Mouse (Mus musculus): ENCODE results near the gene Unc119. TPM values are rescaled to one million over a fixed set of nuclear protein-coding genes. Genes with fewer than 3 reads are reported as not detected.

The Unc119 gene
- polyA plus RNA-seq, 2 experiments, result 55.7 to 114 TPM

DNA sequence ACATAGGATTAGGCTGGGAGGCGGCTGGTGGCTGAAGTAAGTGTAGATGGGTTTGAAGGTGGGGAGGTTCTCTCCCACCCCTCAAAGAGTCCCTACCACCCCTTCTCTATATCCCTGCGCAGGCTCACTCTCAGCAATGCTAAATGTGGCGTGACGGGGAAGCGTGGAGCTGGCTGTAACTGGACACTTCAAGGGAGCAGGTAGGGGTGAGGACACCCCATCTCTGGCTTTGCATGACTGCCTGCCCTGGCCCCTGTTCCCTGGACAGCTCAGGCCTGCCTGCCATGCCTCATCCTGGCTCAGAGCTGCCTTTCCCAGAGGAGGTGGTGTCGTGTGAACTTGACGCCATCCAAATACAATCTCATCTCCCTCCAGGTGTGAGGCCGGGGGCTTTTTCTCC, 30.9 kb downstream of the Unc119 start:
- TF ChIP-seq POLR2A (IDR thresholded peaks at IDR 0.05; ENCODE audit: borderline replicate concordance, extremely low read depth, insufficient read depth, insufficient read length), result no peak
- Histone ChIP-seq H3K4me2 (replicated peaks; ENCODE audit: low read depth, low read length, severe bottlenecking) (no peak overlapping the region), H3K27me3 (ENCODE audit: control insufficient read depth, insufficient read depth, low read length) (no peaks in the 10 kb centered on the region), H3K9me3 (ENCODE audit: control insufficient read depth, low read length) (no peaks in the 10 kb centered on the region), H3K4me3 (replicated peaks; ENCODE audit: low read length) (no peak overlapping the region), H3K27ac (replicated peaks; ENCODE audit: low read depth, low read length) (no peak overlapping the region), H3K36me3 (ENCODE audit: control insufficient read depth, insufficient read depth, low read length) (no peaks in the 10 kb centered on the region), H3K9ac (ENCODE audit: low read depth, low read length, severe bottlenecking) (no peak overlapping the region), H3K4me1 (ENCODE audit: control insufficient read depth, insufficient read depth, low read length) (peaks cover 13% of the 10 kb centered on the region)
- DNase-seq (ENCODE audit: low spot score) (no peak), ATAC-seq (ENCODE audit: low FRiP score, low read depth) (no peak)
- WGBS, result 60% methylated on average over 8 of the region's 8 CpGs

DNA sequence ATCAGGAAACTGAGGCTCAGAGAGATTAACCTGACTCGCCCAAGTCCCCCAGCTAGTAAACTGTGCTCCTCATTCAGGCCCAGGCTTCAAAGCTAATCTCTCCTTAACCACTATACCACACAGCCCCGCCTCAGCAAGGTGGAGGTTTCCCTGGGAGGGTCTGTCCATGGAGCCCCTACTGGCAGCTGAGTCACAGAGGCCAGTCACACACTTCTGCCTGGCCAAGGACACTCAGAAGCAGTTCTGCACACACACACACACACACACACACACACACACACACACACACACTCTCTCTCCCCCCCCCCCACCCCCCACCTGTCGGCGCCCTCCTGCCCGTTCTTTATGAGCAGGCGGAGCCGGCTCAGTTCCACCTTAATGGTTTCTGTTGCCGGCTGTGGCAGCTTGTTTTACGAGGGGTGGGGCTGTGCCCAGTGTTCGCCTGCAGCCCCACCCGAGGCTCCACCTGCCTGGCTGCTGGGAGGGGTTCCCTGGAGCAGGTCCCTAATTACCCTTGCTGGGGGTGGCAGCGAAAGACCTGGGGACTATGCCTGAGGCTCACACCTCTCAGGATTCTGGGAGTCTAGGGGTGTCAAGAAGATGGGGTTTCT, 34.4 kb downstream of the Unc119 start:
- Histone ChIP-seq H3K9me3 (ENCODE audit: control insufficient read depth, low read length) (no peaks in the 10 kb centered on the region), H3K36me3 (ENCODE audit: control insufficient read depth, insufficient read depth, low read length) (no peaks in the 10 kb centered on the region)
- no peak for TF ChIP-seq POLR2A (IDR thresholded peaks at IDR 0.05; ENCODE audit: borderline replicate concordance, extremely low read depth, insufficient read depth, insufficient read length)

DNA sequence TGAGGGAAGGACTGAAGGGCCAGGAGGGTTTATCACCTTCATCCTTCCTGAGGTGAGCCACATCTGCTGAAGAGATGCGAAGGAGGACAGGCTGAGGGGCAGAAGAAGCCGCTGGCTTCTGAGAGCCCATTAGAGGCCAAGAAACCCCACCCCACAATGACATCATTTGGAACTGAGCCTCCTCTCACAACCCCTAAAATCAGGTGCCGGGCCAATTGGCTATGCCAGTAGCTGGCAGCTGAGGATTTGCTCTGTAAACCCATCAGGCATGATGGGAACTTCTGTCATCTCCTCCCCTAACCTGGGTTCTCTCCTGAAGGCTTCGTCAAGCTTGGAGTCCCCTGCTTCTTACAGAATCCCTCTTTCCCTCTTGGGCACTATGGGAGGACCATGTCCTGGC, 37.1 kb downstream of the Unc119 start:
- no peak for TF ChIP-seq POLR2A (IDR thresholded peaks at IDR 0.05; ENCODE audit: borderline replicate concordance, extremely low read depth, insufficient read depth, insufficient read length)
- ATAC-seq (ENCODE audit: low FRiP score, low read depth), result no peak
- Histone ChIP-seq H3K9me3 (ENCODE audit: control insufficient read depth, low read length) (no peaks in the 10 kb centered on the region), H3K27ac (replicated peaks; ENCODE audit: low read depth, low read length) (no peak overlapping the region), H3K9ac (ENCODE audit: low read depth, low read length, severe bottlenecking) (no peak overlapping the region), H3K36me3 (ENCODE audit: control insufficient read depth, insufficient read depth, low read length) (no peaks in the 10 kb centered on the region), H3K4me3 (replicated peaks; ENCODE audit: low read length) (no peak overlapping the region), H3K4me1 (ENCODE audit: control insufficient read depth, insufficient read depth, low read length) (peaks cover 6% of the 10 kb centered on the region), H3K4me2 (replicated peaks; ENCODE audit: low read depth, low read length, severe bottlenecking) (no peak overlapping the region), H3K27me3 (ENCODE audit: control insufficient read depth, insufficient read depth, low read length) (no peaks in the 10 kb centered on the region)
- no peak for DNase-seq (ENCODE audit: low spot score)
- 69% methylated on average over 4 of the region's 4 CpGs for WGBS

More for the DNA sequence above, 34.4 kb downstream of the Unc119 start:
- Histone ChIP-seq H3K4me2 (replicated peaks; ENCODE audit: low read depth, low read length, severe bottlenecking) (no peak overlapping the region), H3K4me1 (ENCODE audit: control insufficient read depth, insufficient read depth, low read length) (peaks cover 13% of the 10 kb centered on the region), H3K27ac (replicated peaks; ENCODE audit: low read depth, low read length) (no peak overlapping the region), H3K4me3 (replicated peaks; ENCODE audit: low read length) (no peak overlapping the region), H3K9ac (ENCODE audit: low read depth, low read length, severe bottlenecking) (no peak overlapping the region), H3K27me3 (ENCODE audit: control insufficient read depth, insufficient read depth, low read length) (no peaks in the 10 kb centered on the region)
- ATAC-seq (ENCODE audit: low FRiP score, low read depth), result no peak
- DNase-seq (ENCODE audit: low spot score), result no peak
- 4% methylated on average over 9 of the region's 12 CpGs for WGBS

DNA sequence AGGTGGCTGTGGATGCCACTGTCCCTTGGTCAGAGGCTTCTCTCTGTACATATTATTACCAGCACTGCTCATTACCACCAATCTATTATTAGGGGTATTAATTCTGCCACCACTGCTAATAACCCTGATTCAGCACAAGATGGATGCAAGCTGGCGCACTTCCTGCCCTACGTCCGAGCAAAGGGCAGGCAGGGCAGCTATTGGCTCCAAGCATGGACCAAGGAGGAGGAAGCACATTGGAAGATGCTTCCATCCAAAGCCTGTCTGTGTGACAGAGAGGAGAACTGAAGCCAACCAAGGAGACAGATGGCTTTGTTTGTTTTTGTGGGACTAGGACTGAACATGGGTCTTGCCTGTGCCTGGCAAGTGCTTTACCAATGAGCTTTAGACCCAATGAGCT, 37.7 kb downstream of the Unc119 start:
- WGBS, result 94% methylated on average over 3 of the region's 3 CpGs
- H3K9me3 ChIP-seq (ENCODE audit: control insufficient read depth, low read length), result no peaks in the 10 kb centered on the region
- no peak overlapping the region for H3K4me2 ChIP-seq (replicated peaks; ENCODE audit: low read depth, low read length, severe bottlenecking)
- peaks cover 6% of the 10 kb centered on the region for H3K4me1 ChIP-seq (ENCODE audit: control insufficient read depth, insufficient read depth, low read length)
- H3K36me3 ChIP-seq (ENCODE audit: control insufficient read depth, insufficient read depth, low read length), result no peaks in the 10 kb centered on the region
- ATAC-seq (ENCODE audit: low FRiP score, low read depth), result no peak
- H3K27ac ChIP-seq (replicated peaks; ENCODE audit: low read depth, low read length), result no peak overlapping the region
- H3K9ac ChIP-seq (ENCODE audit: low read depth, low read length, severe bottlenecking), result no peak overlapping the region
- no peaks in the 10 kb centered on the region for H3K27me3 ChIP-seq (ENCODE audit: control insufficient read depth, insufficient read depth, low read length)
- no peak overlapping the region for H3K4me3 ChIP-seq (replicated peaks; ENCODE audit: low read length)
- DNase-seq (ENCODE audit: low spot score), result no peak
- no peak for TF ChIP-seq POLR2A (IDR thresholded peaks at IDR 0.05; ENCODE audit: borderline replicate concordance, extremely low read depth, insufficient read depth, insufficient read length)

DNA sequence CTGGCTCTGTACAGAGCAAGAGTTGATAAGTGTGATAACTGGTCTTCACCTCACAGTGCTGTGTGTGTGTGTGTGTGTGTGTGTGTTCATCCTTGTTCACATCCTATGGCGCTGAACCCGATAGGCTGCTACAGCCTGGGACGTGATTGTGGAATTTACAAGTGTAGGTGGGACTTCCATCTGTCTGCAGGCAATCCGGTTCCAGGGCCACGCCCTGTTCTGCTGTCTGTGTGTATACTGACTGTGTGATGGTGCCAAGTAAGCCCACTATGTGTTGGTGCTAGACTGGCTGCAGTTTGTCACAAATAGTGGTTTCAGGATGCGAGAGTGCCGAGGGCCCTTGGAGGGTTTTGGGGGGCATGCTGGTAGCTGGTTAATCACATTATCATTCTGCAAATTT, 39.0 kb downstream of the Unc119 start:
- no peak overlapping the region for H3K27ac ChIP-seq (replicated peaks; ENCODE audit: low read depth, low read length)
- peaks cover 5% of the 10 kb centered on the region for H3K4me1 ChIP-seq (ENCODE audit: control insufficient read depth, insufficient read depth, low read length)
- ATAC-seq (ENCODE audit: low FRiP score, low read depth) (no peak), DNase-seq (ENCODE audit: low spot score) (no peak)
- H3K36me3 ChIP-seq (ENCODE audit: control insufficient read depth, insufficient read depth, low read length), result no peaks in the 10 kb centered on the region
- no peaks in the 10 kb centered on the region for H3K9me3 ChIP-seq (ENCODE audit: control insufficient read depth, low read length)
- no peak overlapping the region for H3K9ac ChIP-seq (ENCODE audit: low read depth, low read length, severe bottlenecking)
- WGBS, result 72% methylated on average over 7 of the region's 7 CpGs
- H3K4me3 ChIP-seq (replicated peaks; ENCODE audit: low read length), result no peak overlapping the region
- no peaks in the 10 kb centered on the region for H3K27me3 ChIP-seq (ENCODE audit: control insufficient read depth, insufficient read depth, low read length)
- H3K4me2 ChIP-seq (replicated peaks; ENCODE audit: low read depth, low read length, severe bottlenecking), result no peak overlapping the region
- TF ChIP-seq POLR2A (IDR thresholded peaks at IDR 0.05; ENCODE audit: borderline replicate concordance, extremely low read depth, insufficient read depth, insufficient read length), result no peak

All from limb, embryonic 14.5 days (tissue).